ENCODE assay signal across 8 mouse cellular contexts in genomic region chr12:32820688-32821503, GRCm38 (mm10). TPM values are rescaled to one million over a fixed set of nuclear protein-coding genes. Genes with fewer than 3 reads are reported as not detected.
DNase-seq lines count a peak whose midpoint lies in the region; ATAC-seq and TF ChIP-seq lines count a peak whose summit lies in the region.

No protein-coding gene starts in this region.

- no peaks in the 10 kb centered on the region for H3K27me3 ChIP-seq in embryonic facial prominence, embryonic 13.5 days
- H3K27me3 ChIP-seq in limb, embryonic 15.5 days = no peaks in the 10 kb centered on the region
- H3K27me3 ChIP-seq in midbrain, postnatal 0 days (ENCODE audit: insufficient read depth, low read length) = no peaks in the 10 kb centered on the region
- no peaks in the 10 kb centered on the region for H3K27me3 ChIP-seq in stomach, embryonic 15.5 days (replicated peaks)

- H3K9ac ChIP-seq in embryonic facial prominence, embryonic 13.5 days = peak overlapping the region; percentile 84
- peak overlapping the region; percentile 63 for H3K9ac ChIP-seq in limb, embryonic 15.5 days
- H3K9ac ChIP-seq in midbrain, postnatal 0 days (replicated peaks; ENCODE audit: low read length, poor library complexity, severe bottlenecking) = peak overlapping the region; percentile 84
- H3K9ac ChIP-seq in stomach, embryonic 15.5 days = peak overlapping the region; percentile 65

- ATAC-seq in embryonic facial prominence, embryonic 13.5 days (ENCODE audit: insufficient number of reproducible peaks, insufficient read depth, low FRiP score, low TSS enrichment, low read depth) = peak; percentile 78
- ATAC-seq in limb, embryonic 15.5 days (ENCODE audit: insufficient number of reproducible peaks, low FRiP score, low TSS enrichment, low read depth) = peak; percentile 56; the same call in 1 of the 2 replicates
- ATAC-seq in midbrain, postnatal 0 days (ENCODE audit: low FRiP score) = peak; percentile 77
- peak; percentile 75 for ATAC-seq in stomach, embryonic 15.5 days (ENCODE audit: insufficient read depth, low FRiP score, low read depth)

- peak overlapping the region; percentile 70 for H3K4me3 ChIP-seq in embryonic facial prominence, embryonic 13.5 days
- H3K4me3 ChIP-seq in limb, embryonic 15.5 days = peak overlapping the region; percentile 80
- peak overlapping the region; percentile 63 for H3K4me3 ChIP-seq in midbrain, postnatal 0 days (ENCODE audit: low read depth, low read length)
- peak overlapping the region; percentile 63 for H3K4me3 ChIP-seq in stomach, embryonic 15.5 days (replicated peaks)

- TF ChIP-seq CTCF in midbrain, postnatal 0 days (IDR thresholded peaks at IDR 0.05) = peak; percentile 53

- 1% methylated on average over 48 of the region's 49 CpGs for WGBS in embryonic facial prominence, embryonic 13.5 days
- WGBS in limb, embryonic 15.5 days = 2% methylated on average over 39 of the region's 49 CpGs
- 2% methylated on average over 38 of the region's 49 CpGs for WGBS in midbrain, postnatal 0 days
- WGBS in stomach, embryonic 15.5 days = 1% methylated on average over 45 of the region's 49 CpGs

- H3K9me3 ChIP-seq in embryonic facial prominence, embryonic 13.5 days = no peaks in the 10 kb centered on the region
- no peaks in the 10 kb centered on the region for H3K9me3 ChIP-seq in limb, embryonic 15.5 days
- no peaks in the 10 kb centered on the region for H3K9me3 ChIP-seq in midbrain, postnatal 0 days (ENCODE audit: low read length)
- H3K9me3 ChIP-seq in stomach, embryonic 15.5 days = no peaks in the 10 kb centered on the region

- H3K4me2 ChIP-seq in embryonic facial prominence, embryonic 13.5 days = peak overlapping the region; percentile 71
- H3K4me2 ChIP-seq in limb, embryonic 15.5 days = peak overlapping the region; percentile 59
- H3K4me2 ChIP-seq in midbrain, postnatal 0 days (ENCODE audit: low read depth, low read length, poor library complexity, severe bottlenecking) = peak overlapping the region; percentile 71
- peak overlapping the region; percentile 67 for H3K4me2 ChIP-seq in stomach, embryonic 15.5 days

- peaks cover 16% of the 10 kb centered on the region; the same call in 1 of the 2 replicates for H3K36me3 ChIP-seq in embryonic facial prominence, embryonic 13.5 days
- H3K36me3 ChIP-seq in limb, embryonic 15.5 days = no peaks in the 10 kb centered on the region
- no peaks in the 10 kb centered on the region for H3K36me3 ChIP-seq in midbrain, postnatal 0 days (ENCODE audit: insufficient read depth, low read length)
- 0 out of 2 replicates have a peak, but pooled peaks cover 4% of the 10 kb centered on the region for H3K36me3 ChIP-seq in stomach, embryonic 15.5 days

- peaks cover 19% of the 10 kb centered on the region for H3K4me1 ChIP-seq in embryonic facial prominence, embryonic 13.5 days
- peaks cover 4% of the 10 kb centered on the region; the same call in 1 of the 2 replicates for H3K4me1 ChIP-seq in limb, embryonic 15.5 days
- no peaks in the 10 kb centered on the region for H3K4me1 ChIP-seq in midbrain, postnatal 0 days (ENCODE audit: insufficient read depth, low read length)
- no peaks in the 10 kb centered on the region for H3K4me1 ChIP-seq in stomach, embryonic 15.5 days

- DNase-seq in 416B (ENCODE audit: low read depth) = peak; percentile 58
- DNase-seq in adrenal gland, postnatal 36 days = peak; percentile 83 to 90
- DNase-seq in heart, adult 8-10 months (ENCODE audit: low spot score) = peak; percentile 47
- DNase-seq in kidney, adult 9 months = peak; percentile 72
- peak; percentile 14 for DNase-seq in midbrain, postnatal 0 days (ENCODE audit: low spot score)

- peak overlapping the region; percentile 98 for H3K27ac ChIP-seq in embryonic facial prominence, embryonic 13.5 days
- H3K27ac ChIP-seq in limb, embryonic 15.5 days = peak overlapping the region; percentile 97
- H3K27ac ChIP-seq in midbrain, postnatal 0 days (ENCODE audit: low read depth, low read length) = peak overlapping the region; percentile 96
- peak overlapping the region; percentile 98 for H3K27ac ChIP-seq in stomach, embryonic 15.5 days

RNA-seq across cellular contexts. Expression of gene Nampt, which starts 1.6 kb away (rescaled TPM):
- 100 to 1,000 TPM in 1 of 2 experiments, 10 to 100 TPM in 1; 73.7 to 121 TPM for total RNA-seq in adrenal gland, postnatal 36 days (2021)
- 22.7 and 24.7 TPM in 2 replicates for polyA plus RNA-seq in embryonic facial prominence, embryonic 13.5 days (2015; fragmentation: Nextera tagmentation; extraction: Ambion mirVana)
- 100 to 1,000 TPM; 154 to 156 (median 155) TPM for total RNA-seq in heart, adult 8-10 months (2022)
- 19.3 and 19.7 TPM in 2 replicates for polyA plus RNA-seq in limb, embryonic 15.5 days (2015; fragmentation: Nextera tagmentation; extraction: Ambion mirVana)
- 34.7 and 41.9 TPM in 2 replicates for total RNA-seq in midbrain, postnatal 0 days (2014; rRNA removed)
- polyA plus RNA-seq in midbrain, postnatal 0 days (2015; fragmentation: Nextera tagmentation; extraction: Ambion mirVana) = 24.0 and 24.1 TPM in 2 replicates
- 22.4 and 23.6 TPM in 2 replicates for polyA plus RNA-seq in stomach, embryonic 15.5 days (2015; fragmentation: Nextera tagmentation; extraction: Ambion mirVana)

Comparison
In these comparisons a context has a peak if more than half of its experiments do, and no peak if none do; other contexts are left out.
1. Peak in every context shown above with its lines: DNase-seq, ATAC-seq, H3K4me3 ChIP-seq and H3K27ac ChIP-seq.
2. DNase-seq: peak in every context shown above with its lines; median percentile 86 in adrenal gland, postnatal 36 days; 72 in kidney, adult 9 months; 58 in 416B; 47 in heart, adult 8-10 months; 14 in midbrain, postnatal 0 days.